Mouse (Mus musculus) hindbrain, embryonic 14.5 days (tissue): Measurements from ENCODE around the gene Tbc1d32. TPM values are rescaled to one million over a fixed set of nuclear protein-coding genes. Genes with fewer than 3 reads are reported as not detected.

Experiments
- polyA plus RNA-seq: library from polyadenylated mRNA; unstranded; fragments of >200 nt; fragmentation: Nextera tagmentation; extraction: Ambion mirVana; gene quantifications from 2 replicates; pipeline ENCODE4 v1.2.1, GENCODE M21; 2014

Tbc1d32 gene
- polyA plus RNA-seq, 1 experiment from 2014 or later: 3.8 TPM

Other genes starting within 250 kb of the Tbc1d32 start
- 13.1 and 13.4 TPM in 2 replicates for gene Msl3l2, start 121.8 kb downstream of the Tbc1d32 start, polyA plus RNA-seq
- 103 and 111 TPM in 2 replicates for gene Gja1, start 148.6 kb upstream of the Tbc1d32 start, polyA plus RNA-seq